Mouse (Mus musculus) T-cell, adult 2 months (primary cell): ENCODE data around the gene Lst1.
"Not testable (repeated sequence)": the region's sequence is repeated elsewhere in the genome, so short reads cannot be mapped to it uniquely, and the experiment has no call there.

Experiments used
- DNase-seq: peaks from one replicate; pipeline ENCODE4 v3.0.0; 2022; ENCODE audit warnings: low spot score

Gene Lst1

GRCm38 (mm10) chr17:35187959-35188610, at the start of gene Lst1:
TSS of gene Lst1 (minus strand) at chr17:35188439.
- DNase-seq, result no peak

GRCm38 (mm10) chr17:35237504-35237903, 49.3 kb upstream of the Lst1 start:
- DNase-seq, result no peak

GRCm38 (mm10) chr17:35236996-35237395, 48.8 kb upstream of the Lst1 start:
- DNase-seq, result no peak

- DNase-seq, result peak; percentile 95
Measured at GRCm38 (mm10) chr17:35236390-35236746, 48.1 kb upstream of the Lst1 start.

GRCm38 (mm10) chr17:35235614-35236389, 47.6 kb upstream of the Lst1 start, which contains the start of gene Nfkbil1:
TSS of gene Nfkbil1 (minus strand) at chr17:35235792.
- DNase-seq, result peak; percentile 87

- DNase-seq, result no peak
Measured at GRCm38 (mm10) chr17:35234903-35235302, 46.7 kb upstream of the Lst1 start.

- not testable (repeated sequence) for DNase-seq
Measured at GRCm38 (mm10) chr17:35234090-35234489, 45.9 kb upstream of the Lst1 start.

- DNase-seq, result no peak
Measured at GRCm38 (mm10) chr17:35233114-35233980, 45.1 kb upstream of the Lst1 start, which contains the start of gene Atp6v1g2. TSS of gene Atp6v1g2 (plus strand) at chr17:35233660.

- peak; percentile 72 for DNase-seq
Measured at GRCm38 (mm10) chr17:35232659-35233058, 44.4 kb upstream of the Lst1 start.

GRCm38 (mm10) chr17:35232043-35232442, 43.8 kb upstream of the Lst1 start:
- peak; percentile 81 for DNase-seq

GRCm38 (mm10) chr17:35231022-35231421, 42.8 kb upstream of the Lst1 start:
- DNase-seq, result peak; percentile 43

GRCm38 (mm10) chr17:35226561-35227046, 38.4 kb upstream of the Lst1 start:
- DNase-seq, result peak; percentile 23

GRCm38 (mm10) chr17:35225456-35225855, 37.2 kb upstream of the Lst1 start:
- no peak for DNase-seq

GRCm38 (mm10) chr17:35224641-35225040, 36.4 kb upstream of the Lst1 start:
- peak; percentile 26 for DNase-seq

- peak; percentile 47 for DNase-seq
Measured at GRCm38 (mm10) chr17:35222299-35222698, 34.1 kb upstream of the Lst1 start.

GRCm38 (mm10) chr17:35220156-35220952, 32.1 kb upstream of the Lst1 start, which contains the start of gene Gm16181:
TSS of gene Gm16181 (plus strand) at chr17:35220834.
- DNase-seq, result no peak

GRCm38 (mm10) chr17:35219601-35220041, 31.4 kb upstream of the Lst1 start:
- peak; percentile 64 for DNase-seq

GRCm38 (mm10) chr17:35218516-35219193, 30.4 kb upstream of the Lst1 start:
- DNase-seq, result peak; percentile 62

GRCm38 (mm10) chr17:35213071-35213470, 24.8 kb upstream of the Lst1 start:
- DNase-seq, result no peak

- no peak for DNase-seq
Measured at GRCm38 (mm10) chr17:35210593-35210992, 22.4 kb upstream of the Lst1 start.
